11 mouse cellular contexts compared by ENCODE assay signal in the genomic region with DNA sequence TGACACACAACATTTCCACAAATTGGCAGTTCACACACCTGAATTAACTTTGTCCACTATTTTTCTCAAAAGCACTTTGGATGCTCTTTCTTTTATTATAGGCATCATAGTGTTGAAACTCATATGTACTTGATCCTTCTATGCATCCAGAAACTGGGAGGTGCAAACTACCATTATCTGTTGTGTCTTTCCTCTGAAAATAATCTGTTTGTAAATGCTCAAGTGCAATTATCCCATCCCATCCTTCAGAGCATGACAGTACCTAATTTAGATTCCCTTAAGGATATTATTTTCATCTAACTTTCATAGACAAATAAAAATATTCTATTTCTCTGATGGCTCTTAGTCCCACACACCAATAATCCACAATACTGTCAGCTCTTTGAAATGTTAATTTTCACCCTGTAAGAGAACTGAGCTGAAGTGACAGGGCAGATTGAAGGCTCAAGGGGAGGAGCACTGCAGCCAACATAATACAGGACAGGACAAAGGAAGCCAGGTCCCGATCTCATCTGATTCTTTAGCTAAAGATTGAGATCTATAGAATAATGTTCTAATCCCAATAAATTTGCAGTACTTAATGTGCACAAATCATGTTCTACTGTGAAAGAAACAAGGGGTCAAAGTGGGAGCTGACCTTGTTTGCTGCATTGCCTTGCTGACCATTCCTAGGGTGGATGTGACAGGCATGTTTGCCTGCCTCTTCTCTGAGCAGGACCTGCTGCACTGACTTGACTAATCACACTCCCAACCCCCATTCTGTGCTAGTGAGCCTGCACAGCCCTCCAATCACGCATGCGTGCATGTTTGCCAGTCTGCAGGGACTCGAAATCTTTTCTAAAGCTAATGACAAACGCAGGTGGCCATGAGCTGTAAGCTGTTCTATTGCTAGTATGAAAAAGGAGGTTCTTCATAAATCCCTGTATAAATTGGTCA. TPM values are rescaled to one million over a fixed set of nuclear protein-coding genes. Genes with fewer than 3 reads are reported as not detected.
DNase-seq lines count a peak whose midpoint lies in the region; ATAC-seq and TF ChIP-seq lines count a peak whose summit lies in the region.
"Had no signal": no experiment of that assay in that cellular context is flagged by ENCODE, and none has a peak within 500 bp of the region (broad histone marks: within the 10 kb centered on the region; RNA-seq: fewer than 3 reads in every experiment).

No protein-coding gene starts in this region.

- H3K4me3 ChIP-seq in forebrain, embryonic 10.5 days = no peak overlapping the region
- H3K4me3 ChIP-seq in layer of hippocampus, adult 2 months = peak overlapping the region; percentile 28; the same call in 1 of the 2 replicates
- peak overlapping the region; percentile 16 for H3K4me3 ChIP-seq in midbrain, embryonic 13.5 days (replicated peaks)
- H3K4me3 ChIP-seq: limb, embryonic 13.5 days had no signal

- no peaks in the 10 kb centered on the region for H3K36me3 ChIP-seq in forebrain, embryonic 10.5 days (replicated peaks)
- no peaks in the 10 kb centered on the region for H3K36me3 ChIP-seq in midbrain, embryonic 13.5 days
- H3K36me3 ChIP-seq: limb, embryonic 13.5 days had no signal

- H3K4me1 ChIP-seq in forebrain, embryonic 10.5 days = no peaks in the 10 kb centered on the region
- H3K4me1 ChIP-seq in midbrain, embryonic 13.5 days (replicated peaks) = no peaks in the 10 kb centered on the region
- H3K4me1 ChIP-seq: limb, embryonic 13.5 days had no signal

- H3K9ac ChIP-seq in midbrain, embryonic 13.5 days (replicated peaks) = peak overlapping the region; percentile 49; the same call in 1 of the 2 replicates
- H3K9ac ChIP-seq: limb, embryonic 13.5 days had no signal

- peaks cover 9% of the 10 kb centered on the region; the same call in 1 of the 2 replicates for H3K9me3 ChIP-seq in forebrain, embryonic 10.5 days
- H3K9me3 ChIP-seq in midbrain, embryonic 13.5 days = 0 out of 2 replicates have a peak, but pooled peaks cover 2% of the 10 kb centered on the region
- H3K9me3 ChIP-seq: limb, embryonic 13.5 days had no signal

- peak overlapping the region; percentile 32 for H3K4me2 ChIP-seq in midbrain, embryonic 13.5 days (replicated peaks)
- H3K4me2 ChIP-seq: limb, embryonic 13.5 days had no signal

- peak; percentile 99 for ATAC-seq in midbrain, embryonic 13.5 days
- no peak for ATAC-seq in monocyte, adult 5-6 weeks (replicated peaks; ENCODE audit: insufficient number of reproducible peaks, low FRiP score, low TSS enrichment, poor library complexity, severe bottlenecking)

- TF ChIP-seq CTCF in layer of hippocampus, adult 2 months (conservative IDR thresholded peaks at IDR 0.05) = no peak

- no peaks in the 10 kb centered on the region for H3K27me3 ChIP-seq in forebrain, embryonic 10.5 days (ENCODE audit: poor library complexity, severe bottlenecking)
- no peaks in the 10 kb centered on the region for H3K27me3 ChIP-seq in midbrain, embryonic 13.5 days
- H3K27me3 ChIP-seq: limb, embryonic 13.5 days had no signal

- peak; percentile 64 for DNase-seq in brain, adult 2 months (ENCODE audit: low read depth, low spot score)
- DNase-seq in forebrain, embryonic 10.5 days (ENCODE audit: extremely low spot score, low spot score) = peak; percentile 13
- peak; percentile 36 to 74 for DNase-seq in layer of hippocampus, adult 2 months (ENCODE audit: low spot score in 2 of 2)
- no peak for DNase-seq in MN1 (ENCODE audit: low spot score)
- no peak for DNase-seq in heart, adult 11 months
- DNase-seq in urinary bladder, postnatal 25 days (ENCODE audit: low spot score) = no peak
- DNase-seq: B cell, adult 2 months had no signal

- WGBS in forebrain, embryonic 10.5 days = 53% methylated on average over 5 of the region's 5 CpGs
- WGBS in midbrain, embryonic 13.5 days = 37% methylated on average over 5 of the region's 5 CpGs

- peak overlapping the region; percentile 41; the same call in 1 of the 2 replicates for H3K27ac ChIP-seq in forebrain, embryonic 10.5 days
- peak overlapping the region; percentile 67; the same call in 1 of the 2 replicates for H3K27ac ChIP-seq in layer of hippocampus, adult 2 months
- H3K27ac ChIP-seq in midbrain, embryonic 13.5 days = peak overlapping the region; percentile 83
- H3K27ac ChIP-seq: limb, embryonic 13.5 days had no signal

RNA-seq across cellular contexts. Expression of gene Snrpn, which starts 30.5 kb away (rescaled TPM):
- polyA plus RNA-seq in forebrain, embryonic 10.5 days (2016; fragmentation: Nextera tagmentation; extraction: Ambion mirVana) = 123 and 126 TPM in 2 replicates
- total RNA-seq in layer of hippocampus, adult 2 months (2021) = 100 to 1,000 TPM; 770 to 849 TPM
- 570 and 614 TPM in 2 replicates for polyA plus RNA-seq in midbrain, embryonic 13.5 days (2015; fragmentation: Nextera tagmentation; extraction: Ambion mirVana)
- total RNA-seq in monocyte, adult 5-6 weeks (2017) = not detected in 3 replicates
- total RNA-seq: neutrophil, adult 5-6 weeks had no signal

Comparison
In these comparisons a context has a peak if more than half of its experiments do, and no peak if none do; other contexts are left out.
1. DNase-seq: peak in brain, adult 2 months (single experiment), forebrain, embryonic 10.5 days (single experiment) and layer of hippocampus, adult 2 months (2 of 2); none in MN1 (single experiment), heart, adult 11 months (single experiment) and urinary bladder, postnatal 25 days (single experiment).
2. RNA of gene Snrpn, which starts 30.5 kb away (total RNA-seq): 770 to 849 TPM in layer of hippocampus, adult 2 months; not detected in monocyte, adult 5-6 weeks; every median in the first group is over 100 times any median in the second.
3. Peak in every context shown above with its lines, with median percentiles within 50 percentile points of each other: H3K27ac ChIP-seq.